Mouse (Mus musculus): ENCODE results near the gene Negr1.

DNA sequence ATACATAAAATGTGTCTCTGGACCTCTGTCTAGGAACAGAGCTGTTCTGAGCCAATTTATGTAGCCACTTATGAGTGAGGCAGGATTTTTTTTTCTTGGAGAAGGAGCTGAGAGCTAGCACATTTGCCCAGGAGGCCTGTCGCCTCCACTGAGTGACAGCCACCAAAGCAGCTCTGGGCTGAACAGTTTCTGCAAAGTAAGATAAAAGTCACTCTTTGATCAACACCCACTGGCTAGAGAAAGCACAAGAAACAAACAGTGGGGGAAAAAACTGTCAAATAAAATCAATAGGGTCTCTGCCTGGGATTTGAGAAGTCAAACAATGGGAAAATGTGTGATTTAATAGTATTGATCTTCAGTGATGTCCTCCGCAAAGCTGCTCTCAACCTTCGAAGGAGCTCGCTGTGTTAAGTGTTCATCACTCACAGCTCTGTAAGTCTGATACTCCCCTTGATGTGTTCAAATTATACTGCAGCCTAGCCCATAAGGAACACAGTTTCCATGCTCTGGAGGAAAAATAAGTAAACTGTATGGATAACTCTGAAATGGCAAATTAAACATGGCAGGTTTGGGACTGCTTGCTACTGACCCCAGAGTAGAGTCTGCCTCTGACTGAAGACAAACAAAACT is 470.0 kb downstream of the Negr1 start:
- no peak for TF ChIP-seq CTCF (IDR thresholded peaks at IDR 0.05; ENCODE audit: control insufficient read depth, insufficient read depth, insufficient read length)
- no peak for TF ChIP-seq MYOG (IDR thresholded peaks at IDR 0.05; ENCODE audit: control insufficient read depth, extremely low read depth, insufficient read length)
- TF ChIP-seq CEBPB (IDR thresholded peaks at IDR 0.05; ENCODE audit: low read depth) = no peak
- no peak for TF ChIP-seq USF1 (IDR thresholded peaks at IDR 0.05; ENCODE audit: low read depth)
